Mouse (Mus musculus) brain, embryonic 14.5 days (tissue): ENCODE data around the gene Bach2.

ENCODE experiments used
- CTCF ChIP-seq: fragments of 200-500 bp; IDR thresholded peaks from 2 replicates; pipeline ENCODE4 v1.5.1; 2012; ENCODE audit warnings: inconsistent platforms, mild to moderate bottlenecking, moderate library complexity, borderline replicate concordance; ENCODE audit not compliant: insufficient read depth, insufficient read length; ENCODE audit errors: extremely low read depth
- POLR2A ChIP-seq: fragments of 200-500 bp; IDR thresholded peaks from 2 replicates; pipeline ENCODE4 v1.6.1; 2012; ENCODE audit warnings: mild to moderate bottlenecking, inconsistent platforms, borderline replicate concordance; ENCODE audit not compliant: poor library complexity, insufficient read depth, insufficient read length, severe bottlenecking; ENCODE audit errors: extremely low read depth

DNA sequence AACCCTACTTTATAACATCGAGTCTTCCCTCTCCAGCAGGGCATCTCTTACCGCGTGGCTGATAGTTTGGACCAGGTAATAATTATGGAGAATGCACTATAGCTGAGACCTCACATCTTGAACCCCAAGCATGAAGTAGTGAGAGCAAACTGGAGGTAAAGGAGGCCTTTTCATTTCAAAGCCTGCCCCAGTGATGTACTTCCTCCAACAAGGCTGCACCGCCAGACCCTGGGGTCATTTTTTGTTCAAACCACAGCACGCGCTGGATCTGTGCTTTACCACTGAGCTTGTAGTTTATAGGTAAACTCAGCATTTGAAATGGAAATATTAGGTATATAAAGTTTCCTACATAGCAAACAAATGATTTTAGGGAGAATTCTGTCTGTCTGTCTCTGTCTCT lies 67.1 kb downstream of the Bach2 start:
- no peak for TF ChIP-seq CTCF
- no peak for TF ChIP-seq POLR2A
